Mouse (Mus musculus): Measurements from ENCODE around the gene Ugt1a7c.

DNA sequence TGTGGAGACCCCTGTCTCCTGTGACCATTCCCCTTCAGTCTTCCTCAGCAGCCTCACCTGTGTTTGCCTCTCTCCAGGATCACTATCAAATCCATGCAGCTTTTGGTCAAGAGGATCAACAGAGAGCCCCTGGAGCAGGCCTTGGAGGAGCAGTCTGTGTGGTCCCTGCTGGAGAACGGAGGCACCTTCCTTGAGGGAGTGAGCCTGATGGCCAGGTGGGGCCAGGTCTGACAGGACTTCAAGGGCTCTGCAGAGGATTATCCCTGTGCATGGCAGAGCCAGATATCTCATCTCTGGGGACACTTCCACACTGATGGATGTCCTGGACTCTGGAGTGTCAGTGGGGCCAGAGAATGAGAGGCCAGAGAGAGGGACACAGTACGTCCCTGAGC is 160.6 kb downstream of the Ugt1a7c start:
- TF ChIP-seq CTCF (IDR thresholded peaks at IDR 0.05; ENCODE audit: control insufficient read depth, insufficient read depth, insufficient read length) (no peak), MAX (IDR thresholded peaks at IDR 0.05) (no peak)

All from C2C12 (cell line).